Mouse (Mus musculus): Measurements from ENCODE around the gene Vmn1r195. TPM values are rescaled to one million over a fixed set of nuclear protein-coding genes. Genes with fewer than 3 reads are reported as not detected.
"Not testable (repeated sequence)": the region's sequence is repeated elsewhere in the genome, so short reads cannot be mapped to it uniquely, and the experiment has no call there.

The Vmn1r195 gene
- not detected in 2 replicates for total RNA-seq (2017)

GRCm38 (mm10) chr13:22270222-22270621 lies at the start of gene Vmn1r195:
TSS of gene Vmn1r195 (plus strand) at chr13:22270522.
- ATAC-seq (replicated peaks in 1 of 2; ENCODE audit: insufficient read depth in 1 of 2, low FRiP score in 2 of 2, low TSS enrichment in 1 of 2, low read depth in 1 of 2, poor library complexity in 2 of 2, severe bottlenecking in 2 of 2) = not testable (repeated sequence)

DNA sequence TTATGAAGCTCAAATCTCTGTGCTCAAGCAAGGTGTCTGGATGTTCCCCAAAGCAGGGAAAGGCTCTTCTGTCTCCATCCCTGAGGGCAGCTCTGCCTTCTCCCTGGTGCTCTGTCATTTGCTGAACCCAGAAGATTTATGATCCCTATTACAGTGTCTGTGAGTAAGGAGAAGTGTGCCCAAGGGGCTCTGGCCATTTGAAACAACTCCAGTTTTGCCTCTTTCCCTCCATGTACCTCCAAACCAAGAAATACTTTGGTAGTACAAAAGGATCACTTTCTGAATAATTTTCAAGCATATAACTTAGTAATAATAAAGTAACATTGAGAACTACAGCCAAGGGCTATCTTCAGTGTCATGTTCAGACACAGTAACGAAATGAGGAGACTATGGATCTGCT lies 47.3 kb upstream of the Vmn1r195 start, which contains the start of gene Vmn1r193:
Gene Vmn1r193, minus strand, starts transcription at position 101 of the 400 bp plus-strand sequence.
- ATAC-seq (replicated peaks in 1 of 2; ENCODE audit: insufficient read depth in 1 of 2, low FRiP score in 2 of 2, low TSS enrichment in 1 of 2, low read depth in 1 of 2, poor library complexity in 2 of 2, severe bottlenecking in 2 of 2) = not testable (repeated sequence)

GRCm38 (mm10) chr13:22243915-22244314 lies 26.4 kb upstream of the Vmn1r195 start, which contains the start of gene Vmn1r194:
TSS of gene Vmn1r194 (plus strand) at chr13:22244215.
- ATAC-seq (replicated peaks in 1 of 2; ENCODE audit: insufficient read depth in 1 of 2, low FRiP score in 2 of 2, low TSS enrichment in 1 of 2, low read depth in 1 of 2, poor library complexity in 2 of 2, severe bottlenecking in 2 of 2) = no peak

GRCm38 (mm10) chr13:22271721-22272120 lies 1.4 kb downstream of the Vmn1r195 start:
- ATAC-seq (replicated peaks in 1 of 2; ENCODE audit: insufficient read depth in 1 of 2, low FRiP score in 2 of 2, low TSS enrichment in 1 of 2, low read depth in 1 of 2, poor library complexity in 2 of 2, severe bottlenecking in 2 of 2) = no peak

DNA sequence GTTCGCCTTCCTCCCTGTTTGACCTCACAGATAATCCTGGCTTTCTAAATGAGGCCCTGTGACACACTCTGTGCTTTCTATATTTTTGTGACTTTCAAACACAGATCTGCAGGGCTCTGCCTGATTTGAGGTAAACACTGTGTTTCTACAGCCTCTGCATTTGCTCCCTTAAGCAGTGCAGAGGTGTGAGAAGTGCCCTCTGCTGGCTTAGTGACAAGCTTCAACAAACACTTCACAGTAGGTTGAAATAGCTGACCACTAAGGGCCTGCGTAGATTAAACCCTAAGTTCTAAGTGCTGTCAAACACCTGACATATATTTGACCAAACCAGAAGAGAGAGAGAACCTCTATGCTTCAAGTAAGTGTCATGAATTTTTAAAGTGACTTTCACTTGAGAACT lies 14.3 kb downstream of the Vmn1r195 start:
- ATAC-seq (replicated peaks in 1 of 2; ENCODE audit: insufficient read depth in 1 of 2, low FRiP score in 2 of 2, low TSS enrichment in 1 of 2, low read depth in 1 of 2, poor library complexity in 2 of 2, severe bottlenecking in 2 of 2) = no peak

- ATAC-seq (replicated peaks in 1 of 2; ENCODE audit: insufficient read depth in 1 of 2, low FRiP score in 2 of 2, low TSS enrichment in 1 of 2, low read depth in 1 of 2, poor library complexity in 2 of 2, severe bottlenecking in 2 of 2) = no peak
These were observed 19.3 kb downstream of the Vmn1r195 start, which contains the start of gene Vmn1r196 for GRCm38 (mm10) chr13:22289620-22290019. TSS of gene Vmn1r196 (plus strand) at chr13:22289920.

GRCm38 (mm10) chr13:22308075-22308474 lies 37.8 kb downstream of the Vmn1r195 start:
- not testable (repeated sequence) for ATAC-seq (replicated peaks in 1 of 2; ENCODE audit: insufficient read depth in 1 of 2, low FRiP score in 2 of 2, low TSS enrichment in 1 of 2, low read depth in 1 of 2, poor library complexity in 2 of 2, severe bottlenecking in 2 of 2)

DNA sequence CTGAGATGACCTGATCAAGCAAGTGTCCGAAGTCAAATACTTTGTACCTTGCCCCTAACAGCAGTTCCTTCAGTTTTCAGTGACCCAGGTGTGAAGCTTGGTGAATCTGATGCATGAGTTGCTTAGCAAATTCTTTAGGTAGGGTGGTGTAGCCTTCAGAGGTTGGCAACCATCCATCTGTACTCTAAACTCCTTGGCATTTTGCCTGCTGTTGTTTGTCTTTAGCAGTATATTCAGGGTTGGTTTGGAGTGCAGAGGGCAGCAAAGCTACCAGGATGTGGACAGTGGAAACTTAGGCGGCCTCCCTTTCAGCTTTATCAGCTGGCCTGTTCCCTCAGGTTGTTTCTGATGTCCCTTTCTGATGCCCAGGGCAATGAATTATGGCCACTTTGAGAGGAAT lies 45.0 kb downstream of the Vmn1r195 start:
- no peak for ATAC-seq (replicated peaks in 1 of 2; ENCODE audit: insufficient read depth in 1 of 2, low FRiP score in 2 of 2, low TSS enrichment in 1 of 2, low read depth in 1 of 2, poor library complexity in 2 of 2, severe bottlenecking in 2 of 2)

- ATAC-seq (replicated peaks in 1 of 2; ENCODE audit: insufficient read depth in 1 of 2, low FRiP score in 2 of 2, low TSS enrichment in 1 of 2, low read depth in 1 of 2, poor library complexity in 2 of 2, severe bottlenecking in 2 of 2) = no peak
These were observed 47.0 kb downstream of the Vmn1r195 start for GRCm38 (mm10) chr13:22317366-22317765.

GRCm38 (mm10) chr13:22320091-22320490 lies 49.8 kb downstream of the Vmn1r195 start:
- no peak for ATAC-seq (replicated peaks in 1 of 2; ENCODE audit: insufficient read depth in 1 of 2, low FRiP score in 2 of 2, low TSS enrichment in 1 of 2, low read depth in 1 of 2, poor library complexity in 2 of 2, severe bottlenecking in 2 of 2)

DNA sequence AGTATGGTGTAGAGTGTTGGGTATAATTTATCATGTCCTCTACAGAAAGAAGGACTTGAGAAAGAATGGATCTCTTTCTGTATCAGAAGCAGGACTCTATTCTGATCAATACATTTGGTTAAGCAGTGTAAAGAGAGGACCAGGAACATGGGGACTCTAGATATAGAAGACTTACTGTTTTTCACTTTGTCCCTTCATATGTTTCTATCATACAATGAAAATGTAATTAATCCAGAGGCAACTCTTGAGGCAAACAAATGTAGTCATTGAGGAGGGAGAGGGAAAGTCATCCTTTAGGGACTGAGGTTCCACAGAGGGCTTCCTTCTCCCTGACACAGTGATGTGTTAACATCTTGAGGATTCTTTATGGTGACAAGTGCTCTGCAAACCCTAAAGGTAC lies 54.0 kb downstream of the Vmn1r195 start, which contains the start of gene Vmn1r197:
Gene Vmn1r197, plus strand, starts transcription at position 301 of the 400 bp plus-strand sequence.
- no peak for ATAC-seq (replicated peaks in 1 of 2; ENCODE audit: insufficient read depth in 1 of 2, low FRiP score in 2 of 2, low TSS enrichment in 1 of 2, low read depth in 1 of 2, poor library complexity in 2 of 2, severe bottlenecking in 2 of 2)

Other genes starting within 250 kb of the Vmn1r195 start
- 573 and 874 TPM in 2 replicates for gene Hist1h2ah, start 235.0 kb upstream of the Vmn1r195 start, total RNA-seq (2017)
- 735 and 845 TPM in 2 replicates for gene Hist1h2bk, start 234.7 kb upstream of the Vmn1r195 start, total RNA-seq (2017)
- 41.9 and 76.5 TPM in 2 replicates for gene Hist1h4i, start 229.2 kb upstream of the Vmn1r195 start, total RNA-seq (2017)
- gene Hist1h2ag, start 227.6 kb upstream of the Vmn1r195 start, total RNA-seq (2017) = 548 and 583 TPM in 2 replicates
- gene Hist1h2bj, start 227.3 kb upstream of the Vmn1r195 start, total RNA-seq (2017) = 212 and 356 TPM in 2 replicates
- gene Vmn1r188, start 186.1 kb upstream of the Vmn1r195 start, total RNA-seq (2017) = not detected in 2 replicates
- not detected in 2 replicates for gene Vmn1r189, start 164.7 kb upstream of the Vmn1r195 start, total RNA-seq (2017)
- not detected in 2 replicates for gene Vmn1r191, start 86.6 kb upstream of the Vmn1r195 start, total RNA-seq (2017)
- not detected in 2 replicates for gene Vmn1r192, start 79.4 kb upstream of the Vmn1r195 start, total RNA-seq (2017)
- gene Vmn1r193, start 47.4 kb upstream of the Vmn1r195 start, total RNA-seq (2017) = not detected in 2 replicates
- not detected in 2 replicates for gene Vmn1r194, start 26.3 kb upstream of the Vmn1r195 start, total RNA-seq (2017)
- gene Vmn1r196, start 19.4 kb downstream of the Vmn1r195 start, total RNA-seq (2017) = not detected in 2 replicates
- not detected in 2 replicates for gene Vmn1r197, start 54.1 kb downstream of the Vmn1r195 start, total RNA-seq (2017)
- gene Vmn1r198, start 79.8 kb downstream of the Vmn1r195 start, total RNA-seq (2017) = not detected in 2 replicates
- not detected in 2 replicates for gene Vmn1r199, start 109.3 kb downstream of the Vmn1r195 start, total RNA-seq (2017)
- not detected in 2 replicates for gene Vmn1r200, start 119.9 kb downstream of the Vmn1r195 start, total RNA-seq (2017)
- not detected in 2 replicates for gene Vmn1r201, start 201.4 kb downstream of the Vmn1r195 start, total RNA-seq (2017)
- gene Vmn1r202, start 234.9 kb downstream of the Vmn1r195 start, total RNA-seq (2017) = not detected in 2 replicates
- gene Vmn1r203, start 247.6 kb downstream of the Vmn1r195 start, total RNA-seq (2017) = 0.10 and 0.19 TPM in 2 replicates